Mouse (Mus musculus) heart, postnatal 4 days (tissue): Measurements from ENCODE around the gene Tctex1d2. TPM values are rescaled to one million over a fixed set of nuclear protein-coding genes. Genes with fewer than 3 reads are reported as not detected.

Experiments
- DNase-seq: peaks from one replicate; pipeline ENCODE4 v3.0.0; 2021
- total RNA-seq, 2 experiments: library from RNA; stranded (reverse); gene quantifications; 2 replicates each; pipeline ENCODE4 v1.2.3; 2021

Gene Tctex1d2
- total RNA-seq: 1 to 10 TPM; 8.0 to 8.7 TPM

DNA sequence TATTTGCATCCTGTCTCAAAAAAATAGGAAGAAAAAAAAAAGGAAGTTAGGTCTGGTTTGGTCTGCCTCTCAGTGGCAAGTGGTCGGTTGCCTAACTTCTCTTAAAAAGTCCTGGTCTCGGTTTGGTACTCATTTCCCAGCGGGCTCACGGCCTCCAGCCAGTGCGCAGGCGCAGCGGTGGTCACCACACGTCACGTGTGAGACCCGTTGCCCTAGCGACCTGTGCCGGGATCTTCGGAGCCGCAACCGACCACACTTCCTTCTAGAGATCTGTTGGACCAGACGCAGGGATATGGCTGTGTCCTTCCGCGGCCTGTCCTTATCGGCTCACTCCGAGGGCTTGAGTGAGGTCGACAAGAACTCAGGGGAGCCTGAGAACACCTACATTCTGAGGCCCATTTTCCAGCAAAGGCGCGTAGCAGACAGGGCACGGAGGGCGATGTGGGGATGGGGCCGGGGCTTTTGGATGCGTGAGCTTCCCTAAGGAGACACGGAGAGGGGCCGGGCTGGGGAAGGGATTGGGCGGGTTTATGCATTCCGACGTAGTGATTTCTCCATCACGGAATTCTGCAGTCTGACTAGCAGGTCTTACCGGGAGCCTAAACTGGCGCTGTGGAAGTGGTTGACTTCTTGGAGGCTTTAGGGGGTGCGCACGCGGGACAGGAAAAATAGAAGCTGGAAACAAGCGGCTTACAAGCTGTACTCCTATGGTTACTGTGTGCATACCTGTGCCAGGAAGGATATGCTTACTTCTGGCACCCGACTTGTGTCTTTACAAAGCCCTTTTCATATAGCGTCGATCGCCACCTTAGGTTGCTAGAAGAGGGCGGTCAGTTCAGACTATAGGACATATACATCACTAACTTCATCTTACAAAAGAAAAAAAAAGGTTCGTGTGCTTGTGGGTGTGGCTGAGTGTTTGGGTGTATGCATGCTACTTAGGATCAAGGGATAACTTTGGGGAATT is at the start of gene Tctex1d2:
Gene Tctex1d2 (plus strand): TSS at position 186 of the 967 bp plus-strand sequence.
- DNase-seq: peak; percentile 96

DNA sequence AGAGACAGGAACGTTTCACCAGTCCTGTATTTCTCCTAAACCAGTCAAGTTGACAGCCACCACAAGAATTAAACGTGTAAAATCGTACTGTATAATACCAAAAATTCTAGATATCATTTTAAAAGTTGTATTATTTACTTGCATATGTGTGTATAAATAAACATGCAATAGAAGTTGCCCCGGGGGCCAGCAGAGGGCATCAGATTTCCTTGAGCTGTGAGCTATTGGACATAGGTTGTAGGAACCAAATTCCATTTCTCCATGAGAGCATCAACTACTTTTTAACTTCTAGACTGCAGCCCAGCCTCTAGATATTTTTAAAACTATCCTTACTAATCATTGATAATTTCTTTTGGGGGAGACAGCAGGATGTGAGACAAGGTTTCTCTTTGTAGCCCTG is 48.2 kb upstream of the Tctex1d2 start:
- DNase-seq: peak; percentile 69

DNA sequence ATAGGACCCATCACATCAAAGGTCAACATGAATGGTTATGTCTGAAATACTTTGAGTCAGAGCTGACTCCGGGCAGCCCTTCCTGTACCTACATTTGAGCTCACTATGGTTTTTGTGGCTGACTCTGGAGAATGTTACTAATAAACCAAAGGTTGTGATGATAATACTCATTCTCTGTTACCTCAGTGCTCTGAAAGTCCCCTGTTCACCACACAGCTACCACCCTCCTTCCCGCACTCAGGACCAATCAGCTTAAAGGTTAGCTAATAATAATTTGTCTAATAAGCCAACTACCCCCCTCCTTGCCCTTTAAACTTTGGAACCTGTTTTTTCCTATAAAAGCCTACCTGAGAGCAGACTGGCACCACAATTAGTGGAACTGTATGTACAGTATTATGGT is 39.9 kb upstream of the Tctex1d2 start:
- no peak for DNase-seq

DNA sequence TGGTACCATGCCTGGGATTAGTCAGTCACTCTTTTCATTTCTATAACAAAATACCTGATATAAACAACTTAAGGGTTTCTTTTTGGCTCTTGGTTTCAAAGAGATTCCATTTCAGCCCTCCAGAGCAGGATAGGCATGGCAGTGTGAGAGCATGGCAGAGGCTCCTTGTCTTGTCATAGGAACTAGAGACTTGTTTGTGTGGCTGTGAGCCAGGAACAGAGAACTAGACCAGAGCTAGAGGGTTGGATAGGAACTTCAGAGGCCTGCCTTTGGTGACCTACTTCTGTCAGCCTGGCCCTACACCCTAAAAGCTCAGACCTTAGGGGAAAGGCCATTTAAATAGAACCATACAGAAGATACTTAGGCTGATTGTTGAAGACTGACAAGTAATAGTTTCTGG is 36.6 kb upstream of the Tctex1d2 start:
- DNase-seq: no peak

DNA sequence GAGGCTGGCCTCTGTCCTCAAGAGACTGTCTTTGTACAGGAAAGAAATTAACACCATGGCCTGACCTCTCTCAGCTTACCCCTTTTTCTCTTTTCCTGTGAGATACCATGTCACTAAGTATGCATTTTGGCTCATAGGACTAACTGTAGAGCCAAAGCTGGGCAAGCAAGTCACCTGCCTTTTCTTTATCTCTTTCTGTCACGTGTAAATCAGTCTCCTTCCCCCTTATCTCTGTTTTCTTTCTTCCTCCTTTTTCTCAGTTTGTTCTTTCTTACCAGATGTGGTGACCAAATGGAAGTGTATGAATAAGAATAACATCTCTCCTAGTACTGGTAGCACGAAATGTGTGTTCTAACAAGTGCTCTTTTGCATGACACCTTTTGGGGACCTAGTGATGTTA is 34.6 kb upstream of the Tctex1d2 start:
- no peak for DNase-seq

DNA sequence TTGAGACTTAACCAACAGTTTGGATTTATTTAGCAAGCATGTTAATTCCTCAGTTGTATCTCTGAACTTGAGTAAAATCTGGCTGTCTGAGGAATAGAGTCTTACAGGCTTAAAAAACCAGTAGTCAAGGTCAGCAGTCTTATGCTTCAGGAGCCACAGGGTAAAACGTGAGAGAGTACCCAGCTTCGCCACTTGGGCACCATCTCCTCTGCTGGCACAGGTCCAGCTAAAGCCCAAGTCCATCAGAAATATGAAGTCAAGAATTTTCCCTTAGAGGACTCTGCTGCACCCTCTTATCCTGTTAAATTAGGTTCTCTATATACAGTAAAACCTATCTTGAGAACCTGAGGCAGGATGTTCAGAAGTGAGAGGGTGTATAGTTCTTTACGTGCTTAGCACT is 32.7 kb upstream of the Tctex1d2 start:
- DNase-seq: no peak

DNA sequence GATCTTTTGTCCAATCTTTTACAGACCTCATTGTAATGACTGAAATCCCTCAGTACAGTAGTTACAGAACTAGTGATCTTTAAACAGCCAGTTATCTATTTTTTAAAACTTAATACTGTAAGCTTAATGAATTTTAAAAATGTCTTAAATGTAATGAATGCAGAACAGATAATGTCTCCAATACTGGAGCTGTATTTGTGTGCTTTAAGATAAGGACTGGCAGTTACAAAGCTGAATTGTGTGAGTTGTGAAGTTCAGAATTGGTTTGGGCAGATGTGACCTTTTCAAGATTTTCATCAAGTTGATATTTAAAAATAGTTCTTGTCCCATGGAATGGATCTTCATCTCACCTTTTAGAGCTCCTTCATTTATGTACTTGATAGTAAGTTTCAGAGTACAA is 30.5 kb upstream of the Tctex1d2 start:
- DNase-seq: no peak

DNA sequence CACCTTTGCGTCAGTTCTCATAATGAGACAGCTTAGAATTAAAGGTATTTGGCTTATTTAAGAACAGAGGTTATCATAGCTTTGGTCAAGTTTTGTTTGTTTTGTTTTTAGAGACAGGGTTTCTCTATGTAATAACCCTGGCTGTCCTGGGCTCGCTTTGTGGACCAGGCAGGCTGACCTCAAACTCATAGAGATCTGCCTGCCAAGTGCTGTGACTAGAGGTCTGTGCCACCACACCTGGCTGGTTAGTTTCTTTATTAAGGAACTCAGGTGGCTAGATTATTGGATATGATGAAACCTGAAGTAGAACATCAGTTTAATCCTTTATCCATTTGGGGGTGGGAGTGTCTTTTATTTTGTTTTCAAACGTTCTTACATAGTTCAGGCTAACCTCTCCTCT is 29.7 kb upstream of the Tctex1d2 start:
- no peak for DNase-seq

DNA sequence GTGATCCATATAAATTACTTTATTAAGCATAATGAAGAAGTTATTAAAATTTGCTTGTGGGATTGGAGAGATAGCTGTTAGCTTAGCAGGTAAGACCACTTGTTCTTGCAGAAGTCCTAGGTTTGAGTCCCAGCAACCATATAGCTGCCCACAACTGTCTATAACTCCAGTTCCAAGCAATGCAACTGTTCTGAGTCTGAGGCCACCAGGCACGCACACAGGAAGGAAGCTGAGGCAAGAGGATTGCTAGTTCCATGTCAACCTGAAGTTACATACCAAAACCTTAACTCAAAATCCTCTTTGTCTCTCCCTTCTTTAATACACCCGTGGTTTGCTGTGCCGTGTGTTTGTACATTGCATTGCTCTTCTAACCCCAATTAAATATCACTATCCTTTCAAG is 28.6 kb upstream of the Tctex1d2 start:
- no peak for DNase-seq

DNA sequence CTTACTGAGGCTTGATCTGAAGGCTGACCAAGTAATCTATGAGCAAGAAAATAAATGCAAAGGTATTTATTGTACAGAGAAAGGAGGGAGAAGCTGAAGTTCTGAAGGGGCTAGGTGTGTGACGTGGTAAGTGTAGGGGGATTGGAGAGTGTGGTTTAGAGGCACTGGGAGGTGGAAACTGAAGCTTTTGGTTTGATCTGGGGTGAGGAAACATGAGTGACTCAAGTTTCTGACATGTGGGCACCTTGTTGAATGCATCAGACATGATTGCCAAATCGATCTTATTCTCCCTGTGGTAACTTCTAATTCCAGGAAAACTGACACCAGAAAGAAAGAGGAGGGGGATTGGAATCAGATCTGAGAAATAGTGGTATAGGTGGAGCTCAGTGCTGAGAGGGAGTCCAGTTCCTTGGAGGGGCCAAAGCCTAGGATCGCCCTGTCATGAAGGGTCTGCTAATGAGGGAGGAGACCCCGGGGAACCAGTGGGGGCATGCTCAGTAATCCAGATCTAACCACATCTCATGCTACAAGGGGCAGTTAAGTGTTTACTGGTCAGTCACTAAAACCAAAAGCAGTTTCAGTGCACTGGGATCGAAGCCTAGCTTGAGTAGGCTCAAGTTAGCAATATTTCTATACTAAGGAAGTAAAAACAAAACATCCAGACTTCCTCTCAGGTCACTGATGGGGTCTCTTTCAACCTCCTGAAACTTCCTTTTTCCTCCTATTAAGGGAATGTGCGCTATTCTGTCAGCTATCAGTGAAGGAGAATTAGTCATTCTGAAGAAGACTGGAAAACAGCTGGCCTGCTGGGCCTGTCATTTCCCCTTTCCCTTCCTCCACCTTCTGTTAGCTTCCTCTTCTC is 23.6 kb upstream of the Tctex1d2 start:
- no peak for DNase-seq

DNA sequence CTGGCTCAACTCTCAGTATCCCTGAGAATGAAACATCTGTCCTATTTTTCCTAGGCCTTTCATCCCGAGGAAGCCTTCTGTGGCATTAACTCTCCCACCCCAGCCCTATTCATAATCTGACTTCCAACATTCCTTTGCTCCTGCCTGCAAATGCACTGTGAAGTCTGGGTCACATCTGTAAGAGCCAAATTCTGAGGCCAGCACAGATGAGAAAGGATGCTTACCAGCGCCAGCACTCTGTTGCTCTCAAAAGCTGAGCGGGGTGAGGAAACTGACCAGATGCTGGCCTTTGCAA is 23.0 kb upstream of the Tctex1d2 start:
- no peak for DNase-seq

DNA sequence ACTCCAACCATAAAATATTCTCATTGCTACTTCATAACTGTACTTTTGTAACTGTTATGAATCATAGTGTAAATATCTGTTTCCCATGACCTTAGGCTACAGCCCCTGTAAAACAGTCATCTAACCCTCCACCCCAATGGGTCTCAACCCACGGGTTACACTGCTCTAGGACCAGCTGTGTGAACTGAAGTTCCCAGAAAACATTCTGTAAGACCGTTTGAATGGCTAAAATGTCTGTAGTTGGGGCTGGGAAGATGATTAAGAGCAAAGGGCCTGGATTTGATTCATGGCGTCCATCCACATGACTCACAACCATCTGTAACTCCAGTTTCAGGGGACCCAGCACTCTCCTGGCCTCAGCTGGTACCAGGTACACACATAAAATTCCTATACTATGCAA is 21.3 kb upstream of the Tctex1d2 start:
- no peak for DNase-seq

DNA sequence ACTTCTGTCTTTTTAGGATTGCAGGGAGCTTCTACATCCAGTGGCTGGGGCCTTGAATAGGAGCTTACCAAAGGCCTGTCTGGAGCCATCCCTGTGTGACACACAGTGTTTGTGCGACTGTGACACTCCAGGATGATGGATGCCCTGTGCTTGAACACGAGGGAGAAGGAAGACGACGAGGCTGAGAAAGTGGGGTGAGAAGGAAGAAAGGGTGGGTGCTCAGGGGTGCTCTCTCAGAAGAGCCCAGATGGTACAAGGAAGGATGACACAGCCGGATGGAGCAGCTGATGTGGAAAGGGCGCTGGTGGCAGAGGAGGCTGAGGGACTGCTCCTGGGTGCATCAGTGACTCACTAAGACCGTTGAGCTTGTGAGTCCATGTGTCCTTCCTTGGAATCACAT is 19.2 kb upstream of the Tctex1d2 start, which contains the start of gene Tm4sf19:
Gene Tm4sf19 (plus strand): TSS at position 240 of the 400 bp plus-strand sequence.
- no peak for DNase-seq

DNA sequence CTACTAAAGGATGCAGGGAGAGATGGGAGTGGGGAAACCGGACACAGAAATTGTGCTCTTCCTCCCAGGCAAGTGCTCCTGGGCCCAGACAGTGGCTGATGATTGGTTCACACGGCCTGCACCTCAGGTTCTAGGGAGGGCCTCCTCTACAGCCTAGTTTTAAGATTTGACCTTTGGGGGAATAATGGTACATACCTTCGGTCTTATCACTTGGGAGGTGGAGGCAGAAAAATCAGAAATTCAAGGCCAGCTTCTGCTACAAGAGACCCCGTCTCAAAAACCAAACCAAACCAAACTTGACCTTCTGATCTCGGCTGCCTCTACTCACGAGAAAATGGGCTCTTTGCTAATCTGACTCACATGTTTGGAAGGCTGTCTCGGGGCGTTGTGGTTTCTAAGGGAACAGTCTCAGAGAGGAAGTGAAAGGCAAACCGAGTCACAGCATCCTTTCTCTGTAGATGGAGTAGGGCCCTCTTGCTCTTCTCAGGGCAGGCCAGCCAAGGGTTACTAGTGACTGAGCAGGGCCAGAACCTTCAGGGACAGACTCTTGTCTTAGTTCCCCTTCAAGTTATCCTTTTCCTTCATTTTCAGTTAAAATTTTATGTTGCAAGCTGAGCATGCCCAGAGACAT is 18.1 kb upstream of the Tctex1d2 start:
- no peak for DNase-seq

DNA sequence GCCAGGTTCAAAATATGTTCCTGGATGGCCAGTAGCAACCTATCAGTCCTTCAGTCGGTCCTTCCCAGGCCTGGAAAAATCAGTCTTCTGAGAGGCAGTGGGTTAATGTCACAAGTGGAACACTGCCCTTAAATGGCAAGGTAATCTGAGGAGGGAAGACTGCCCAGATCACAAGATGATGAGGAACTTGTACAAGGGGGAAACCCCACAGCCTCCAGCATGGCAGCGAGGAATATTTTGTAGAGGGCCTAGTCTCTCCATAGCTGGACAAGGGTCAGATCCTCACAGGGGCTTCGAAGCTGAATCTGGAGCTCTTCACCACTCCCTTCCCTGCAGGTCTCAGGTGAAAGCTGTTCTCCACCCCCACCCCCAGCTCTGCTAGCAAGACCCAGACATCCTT is 16.7 kb upstream of the Tctex1d2 start:
- no peak for DNase-seq

DNA sequence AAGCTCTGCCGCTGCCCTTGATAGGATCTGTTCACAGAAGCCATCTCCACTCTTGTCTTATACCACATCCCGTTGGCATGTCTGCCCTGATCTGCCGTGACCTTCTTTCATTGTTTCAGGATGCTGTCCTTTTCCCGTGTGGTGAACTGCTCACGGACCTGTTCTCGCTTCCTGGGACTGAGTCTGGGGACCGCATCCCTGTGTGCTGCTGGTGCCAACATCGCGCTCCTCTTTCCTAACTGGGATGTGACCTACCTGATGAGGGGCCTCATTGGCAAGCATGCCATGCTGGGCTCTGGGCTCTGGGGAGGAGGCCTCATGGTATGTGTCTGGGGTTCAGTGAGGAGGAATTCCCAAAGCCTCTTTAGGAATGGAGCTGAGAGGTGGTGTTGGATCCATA is 13.8 kb upstream of the Tctex1d2 start:
- DNase-seq: no peak

DNA sequence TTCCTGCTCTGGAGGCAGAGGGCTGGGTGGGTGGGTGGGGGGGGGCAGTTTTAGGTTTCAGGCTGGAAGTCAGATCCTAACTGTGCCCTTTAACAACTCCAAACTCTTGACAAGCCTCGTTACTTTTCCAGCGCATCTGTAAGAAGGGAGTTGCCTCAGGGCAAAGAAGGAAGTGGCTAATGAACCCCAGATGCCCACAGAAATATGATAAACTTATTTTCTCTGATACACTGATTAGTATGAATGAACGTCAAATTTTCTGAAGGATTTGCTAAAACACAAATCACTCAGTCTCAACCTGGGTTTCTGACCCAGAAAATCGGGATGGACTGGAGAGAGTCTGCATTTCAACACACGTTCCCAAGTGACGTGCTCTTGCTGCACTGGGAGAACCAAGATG is 12.8 kb upstream of the Tctex1d2 start:
- no peak for DNase-seq

DNA sequence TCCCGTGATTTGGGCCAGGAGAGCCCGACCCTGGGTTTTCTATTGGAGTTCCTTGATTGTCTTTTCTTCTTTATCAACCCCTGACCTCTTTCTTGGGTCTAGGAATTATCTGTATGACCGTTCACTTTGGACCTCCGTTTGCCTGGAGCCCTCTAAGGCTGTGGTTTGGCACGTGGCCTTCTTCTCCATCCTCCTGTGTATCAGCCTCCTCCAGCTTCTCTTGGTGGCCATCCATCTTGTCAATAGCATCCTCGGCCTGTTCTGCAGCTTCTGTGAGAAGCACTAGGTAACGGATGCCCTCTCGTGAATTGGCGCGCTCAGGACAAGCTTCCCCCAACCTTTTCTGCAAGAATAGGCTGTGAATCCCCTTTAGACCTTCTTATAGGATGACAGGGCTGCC is 11.8 kb upstream of the Tctex1d2 start:
- DNase-seq: no peak

DNA sequence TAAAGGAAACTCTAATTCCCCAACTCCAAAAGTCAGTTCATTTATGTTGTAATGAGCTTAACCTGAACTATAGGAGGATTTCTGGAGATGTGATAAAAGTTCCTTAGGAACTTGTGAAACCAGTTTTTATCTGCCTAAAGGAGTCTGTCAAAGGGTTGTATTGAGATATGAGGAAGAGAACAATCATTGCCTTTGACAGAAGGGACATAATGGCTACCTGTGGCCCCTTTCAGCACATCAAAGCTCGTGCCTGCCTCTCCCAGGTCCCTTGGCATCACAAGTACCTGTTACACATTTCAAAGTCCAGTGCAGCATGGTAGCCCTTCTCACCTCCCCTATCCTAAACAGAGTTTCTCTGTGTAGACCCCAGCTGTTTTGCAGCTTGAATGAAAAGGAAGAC is 2.0 kb upstream of the Tctex1d2 start:
- no peak for DNase-seq

DNA sequence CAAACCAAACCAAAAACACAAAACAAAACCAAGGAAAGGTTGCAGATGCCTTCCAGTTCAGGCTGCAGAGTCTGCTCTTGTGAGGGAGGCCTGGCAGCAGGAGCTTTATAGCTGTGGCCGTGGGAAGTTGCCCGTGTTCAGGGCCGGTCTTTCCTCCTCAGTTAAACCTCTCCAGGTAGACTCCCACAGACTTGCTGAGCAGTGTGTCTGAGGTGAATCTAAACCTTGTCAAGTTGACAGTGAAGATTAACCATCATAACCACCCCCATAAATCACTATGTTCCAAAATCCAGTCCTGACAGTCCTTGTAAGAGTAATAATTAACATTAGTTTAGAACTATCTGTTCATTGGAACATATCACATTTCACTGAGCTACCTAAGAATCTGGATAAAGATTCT is 8.0 kb downstream of the Tctex1d2 start:
- no peak for DNase-seq

DNA sequence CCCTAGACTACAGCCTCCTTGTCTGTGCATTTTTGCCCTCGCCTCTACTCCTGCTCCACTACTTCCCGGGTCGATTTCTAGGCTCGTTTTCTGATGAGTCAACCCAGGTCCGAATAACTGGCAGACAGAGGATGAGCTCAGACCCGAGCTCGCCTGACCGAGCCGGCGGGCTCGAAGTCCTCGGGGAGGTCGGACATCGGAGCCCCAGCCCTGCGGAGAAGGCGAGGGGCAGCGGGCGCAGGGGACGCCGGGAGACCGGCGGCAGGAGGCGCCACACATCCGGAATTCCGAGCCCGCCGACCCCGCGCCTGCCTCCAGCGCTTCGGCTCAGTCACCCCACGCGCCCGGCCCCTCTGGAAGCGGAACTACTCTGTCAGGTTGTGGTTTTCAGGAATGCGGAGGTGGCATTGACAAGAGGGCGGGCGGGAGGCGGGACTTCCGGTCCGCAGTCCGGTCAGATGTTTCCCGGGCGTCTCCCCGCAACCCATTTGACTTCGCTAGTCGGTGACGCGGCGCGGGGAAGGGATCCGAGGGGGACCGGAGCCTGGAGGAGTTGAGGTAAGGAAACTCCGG is 11.1 kb downstream of the Tctex1d2 start, which contains the start of gene Pcyt1a:
Gene Pcyt1a (plus strand): TSS at position 448 of the 573 bp plus-strand sequence.
- DNase-seq: peak; percentile 93

DNA sequence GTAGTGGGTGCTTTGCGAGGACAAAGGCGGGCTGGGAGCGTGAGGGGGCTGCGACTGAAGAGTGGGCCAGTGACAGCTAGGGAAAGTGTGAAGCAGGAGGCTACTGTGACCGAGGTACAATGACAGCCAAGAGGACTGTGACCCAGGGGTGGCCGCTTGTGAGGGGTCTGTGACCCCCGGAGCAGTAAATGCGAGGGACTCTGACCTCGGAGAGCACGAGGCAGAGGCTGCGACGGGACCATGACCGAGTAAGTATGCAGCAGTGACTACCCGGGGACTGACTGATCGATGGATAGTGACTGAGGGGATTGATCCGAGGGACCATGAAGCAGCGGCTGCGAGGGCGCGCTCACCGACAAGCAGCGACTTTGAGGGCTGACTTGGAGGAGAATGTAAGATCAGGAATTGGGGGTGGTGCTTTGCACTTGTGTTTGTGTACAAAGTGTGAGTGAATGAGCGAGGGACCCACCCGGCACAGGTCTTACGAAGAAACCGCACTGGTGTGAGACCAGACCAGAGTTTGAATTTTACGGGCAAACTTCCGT is 11.6 kb downstream of the Tctex1d2 start:
- no peak for DNase-seq
